Mouse (Mus musculus): ENCODE measurements at regions not wholly inside any gene's neighbourhood (a gene's known extent, or its start where the extent isn't known, plus 50 kb on each side); places are given as distances from the start of the nearest gene placed in this dataset.

DNA sequence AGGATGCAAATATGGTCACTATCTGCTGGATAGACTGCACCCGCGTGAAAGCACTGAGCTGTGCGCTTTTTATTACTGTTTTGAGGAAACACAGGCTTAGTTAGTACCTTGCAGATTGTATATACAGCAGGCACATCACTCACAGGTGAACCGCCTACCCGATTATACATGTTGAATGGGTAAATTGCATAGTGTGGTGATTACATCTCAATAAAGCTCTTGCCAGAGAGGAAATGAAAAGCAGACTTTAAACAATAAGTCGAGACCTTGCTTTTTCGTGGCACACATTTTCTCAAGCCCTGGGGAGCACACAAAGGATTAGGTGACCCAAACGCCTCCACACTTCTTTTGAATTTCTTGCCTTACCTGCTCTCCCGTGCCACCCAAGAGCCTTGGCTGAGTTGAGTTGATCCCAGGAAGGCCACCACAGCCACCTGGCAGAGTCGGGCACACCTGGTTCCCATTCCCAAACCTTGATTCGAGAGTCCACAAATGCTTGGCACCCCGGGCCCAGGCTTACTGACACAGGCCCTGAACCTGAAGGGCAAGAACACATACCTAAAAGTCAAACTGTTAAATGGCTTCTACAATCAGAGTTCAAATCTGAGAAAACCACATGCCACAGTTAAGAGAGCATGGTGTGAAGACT lies 175.4 kb upstream of the Dapk1 start:
- no peak for DNase-seq (ENCODE audit: low read depth, low spot score)

DNA sequence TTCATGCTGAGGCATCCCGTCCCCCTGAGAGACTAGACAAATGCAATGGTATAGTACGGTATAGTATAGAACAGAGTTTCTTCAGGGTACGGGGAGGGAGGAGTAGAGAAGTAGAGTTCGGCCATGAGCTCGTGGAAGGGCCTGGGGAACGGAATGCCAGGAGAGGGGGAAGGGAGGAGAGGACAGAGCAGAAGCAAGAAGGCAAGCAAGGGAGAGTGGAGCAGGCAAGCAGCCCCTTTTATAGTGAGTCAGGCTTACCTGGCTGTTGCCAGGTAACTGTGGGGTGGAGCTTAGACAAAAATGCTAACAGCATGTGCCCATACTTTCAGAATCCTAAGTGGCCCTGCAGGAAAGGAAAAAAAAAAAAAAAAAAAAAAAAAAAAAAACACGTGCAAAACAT lies 174.7 kb upstream of the Dapk1 start:
- DNase-seq (ENCODE audit: low read depth, low spot score): no peak

GRCm38 (mm10) chr13:60427755-60428385 lies 173.9 kb upstream of the Dapk1 start:
- peak; percentile 72 for DNase-seq (ENCODE audit: low read depth, low spot score)

DNA sequence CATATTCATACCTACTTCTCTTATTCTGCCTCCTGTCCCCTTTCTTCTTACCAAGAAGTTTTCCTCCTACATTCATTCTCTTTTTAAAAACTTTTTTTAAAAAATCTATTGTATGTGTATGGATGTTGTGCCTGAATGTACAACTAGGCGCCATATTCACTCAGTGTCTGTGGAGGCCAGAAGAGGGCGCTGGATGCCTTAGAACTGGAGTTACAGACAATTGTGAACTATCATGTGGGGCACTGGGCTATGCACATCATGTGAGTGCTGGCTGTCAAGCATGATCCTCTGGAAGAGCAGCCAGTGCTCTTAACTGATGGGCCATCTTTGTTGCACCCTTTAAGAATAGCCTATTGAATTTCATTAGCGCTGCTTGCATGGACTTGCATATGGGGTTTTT lies 172.6 kb upstream of the Dapk1 start:
- DNase-seq (ENCODE audit: low read depth, low spot score): no peak

DNA sequence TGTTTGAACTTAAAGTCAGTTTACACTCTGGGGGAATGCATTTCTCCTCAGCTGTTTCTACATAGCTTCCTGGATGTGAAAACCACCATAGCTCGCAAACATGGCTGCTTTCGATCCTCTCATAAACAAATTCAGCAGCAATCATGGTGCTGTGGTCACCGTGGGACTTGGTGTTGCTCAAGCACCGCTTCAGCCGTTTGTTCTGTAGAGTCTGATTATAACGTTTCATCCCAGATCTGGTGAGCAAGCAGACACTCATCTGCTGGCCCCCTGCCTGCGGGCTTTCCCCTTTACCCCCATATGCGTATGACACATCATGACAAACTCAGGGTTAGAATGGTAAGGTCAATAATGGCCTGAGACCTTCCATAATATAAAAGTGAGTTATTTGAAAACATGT lies 170.3 kb upstream of the Dapk1 start:
- no peak for DNase-seq (ENCODE audit: low read depth, low spot score)

GRCm38 (mm10) chr13:60434221-60435210 lies 167.2 kb upstream of the Dapk1 start:
- DNase-seq (ENCODE audit: low read depth, low spot score): peak; percentile 44

DNA sequence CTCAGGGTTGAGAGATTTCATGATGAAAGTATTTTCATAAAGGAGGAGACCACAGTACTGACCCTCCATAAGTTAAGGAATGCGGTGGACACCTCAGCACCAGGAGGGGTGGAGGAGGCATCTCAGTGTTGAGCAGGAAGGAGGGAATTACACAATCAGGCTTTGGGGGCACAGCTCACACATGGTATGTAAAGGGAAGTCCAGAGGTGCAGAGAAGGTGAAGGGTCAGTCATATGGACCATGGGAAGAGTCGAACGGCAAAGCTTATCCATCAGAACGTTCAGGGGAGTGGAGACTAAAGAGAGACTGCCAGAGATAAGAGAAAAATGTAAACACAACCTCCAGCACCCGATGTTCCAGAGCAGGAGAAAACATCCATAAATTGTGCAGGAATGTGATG lies 166.4 kb upstream of the Dapk1 start:
- no peak for DNase-seq (ENCODE audit: low read depth, low spot score)

- DNase-seq (ENCODE audit: low read depth, low spot score): no peak
These were observed 163.6 kb upstream of the Dapk1 start for GRCm38 (mm10) chr13:60438177-60438576.

GRCm38 (mm10) chr13:60440586-60440985 lies 161.2 kb upstream of the Dapk1 start:
- no peak for DNase-seq (ENCODE audit: low read depth, low spot score)

DNA sequence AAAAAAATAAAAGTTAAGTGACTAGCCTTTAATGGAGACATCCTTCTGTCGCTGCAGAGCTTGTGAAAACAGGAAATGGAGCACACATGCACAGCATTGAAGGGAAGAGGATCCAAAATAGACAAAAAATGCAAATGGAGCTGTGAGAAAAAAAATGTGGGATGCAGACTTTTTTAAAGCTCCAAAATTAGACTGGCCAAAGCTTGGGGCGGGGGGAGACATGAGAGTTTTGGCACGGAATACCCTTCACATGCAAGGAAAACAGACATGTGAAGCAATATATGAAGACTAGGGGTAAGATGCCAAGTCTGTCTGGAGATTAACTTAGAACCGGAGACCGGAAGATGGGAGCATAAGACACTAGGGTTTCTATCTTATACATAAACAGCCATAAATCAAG lies 156.6 kb upstream of the Dapk1 start:
- DNase-seq (ENCODE audit: low read depth, low spot score): no peak

DNA sequence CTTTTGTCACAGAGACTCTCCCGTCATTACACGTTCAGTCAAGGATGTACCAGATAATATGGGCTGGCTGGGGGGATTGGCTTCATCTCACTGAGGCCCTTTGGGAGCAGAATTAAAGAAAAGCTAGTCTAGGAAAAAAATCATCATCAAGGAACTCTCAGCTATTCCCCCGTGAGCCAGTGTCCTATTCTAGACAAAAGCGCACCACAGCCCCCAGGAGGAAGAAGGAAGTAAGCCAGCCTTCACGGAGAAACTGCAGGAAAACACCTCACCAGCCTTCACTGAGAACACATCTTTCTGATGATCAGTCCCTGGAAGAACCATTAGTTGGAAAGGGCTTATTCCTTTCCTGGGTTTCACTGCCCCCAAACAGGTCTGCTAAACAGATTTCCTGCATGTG lies 154.8 kb upstream of the Dapk1 start:
- DNase-seq (ENCODE audit: low read depth, low spot score): no peak

DNA sequence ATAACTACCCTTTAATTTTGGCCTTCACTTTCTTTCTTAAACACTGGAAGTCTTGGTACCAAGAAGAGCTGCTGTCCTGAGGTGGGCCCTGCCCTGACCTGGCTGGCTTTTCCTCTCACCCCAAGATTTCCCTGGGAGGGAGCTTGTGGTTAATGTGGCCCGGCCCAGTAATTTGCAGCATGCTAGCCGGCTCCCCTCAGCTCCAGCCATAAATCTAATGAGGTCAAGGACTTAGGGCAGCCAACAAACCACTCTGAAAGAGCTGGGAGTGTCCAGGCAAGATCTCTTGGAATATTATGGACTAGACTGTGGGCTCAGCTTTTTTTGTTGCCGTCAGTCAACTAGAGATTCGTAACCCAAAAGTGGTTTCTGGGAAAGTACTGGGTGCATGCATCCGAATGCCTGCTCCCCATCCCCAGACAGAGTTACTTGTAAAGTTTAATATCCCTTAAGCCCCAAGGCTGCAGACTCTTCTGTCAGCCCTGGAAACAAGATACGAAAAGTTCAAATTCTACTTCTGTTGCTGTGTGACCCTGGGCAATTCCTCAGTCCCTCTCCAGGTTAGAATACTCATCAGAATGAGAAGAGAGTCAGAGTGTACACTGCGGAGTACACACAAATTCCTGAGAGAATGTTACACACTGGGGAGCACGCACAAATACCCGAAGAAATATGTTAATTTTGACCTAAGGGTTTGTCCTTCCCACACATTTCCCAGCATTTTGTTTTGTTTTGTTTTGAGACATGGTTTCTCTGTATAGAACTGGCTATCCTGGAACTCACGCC lies 150.8 kb upstream of the Dapk1 start:
- DNase-seq (ENCODE audit: low read depth, low spot score): peak; percentile 56

- no peak for DNase-seq (ENCODE audit: low read depth, low spot score)
These were observed 147.8 kb upstream of the Dapk1 start for GRCm38 (mm10) chr13:60453821-60454483.

GRCm38 (mm10) chr13:60455033-60455619 lies 146.6 kb upstream of the Dapk1 start:
- DNase-seq (ENCODE audit: low read depth, low spot score): peak; percentile 55

DNA sequence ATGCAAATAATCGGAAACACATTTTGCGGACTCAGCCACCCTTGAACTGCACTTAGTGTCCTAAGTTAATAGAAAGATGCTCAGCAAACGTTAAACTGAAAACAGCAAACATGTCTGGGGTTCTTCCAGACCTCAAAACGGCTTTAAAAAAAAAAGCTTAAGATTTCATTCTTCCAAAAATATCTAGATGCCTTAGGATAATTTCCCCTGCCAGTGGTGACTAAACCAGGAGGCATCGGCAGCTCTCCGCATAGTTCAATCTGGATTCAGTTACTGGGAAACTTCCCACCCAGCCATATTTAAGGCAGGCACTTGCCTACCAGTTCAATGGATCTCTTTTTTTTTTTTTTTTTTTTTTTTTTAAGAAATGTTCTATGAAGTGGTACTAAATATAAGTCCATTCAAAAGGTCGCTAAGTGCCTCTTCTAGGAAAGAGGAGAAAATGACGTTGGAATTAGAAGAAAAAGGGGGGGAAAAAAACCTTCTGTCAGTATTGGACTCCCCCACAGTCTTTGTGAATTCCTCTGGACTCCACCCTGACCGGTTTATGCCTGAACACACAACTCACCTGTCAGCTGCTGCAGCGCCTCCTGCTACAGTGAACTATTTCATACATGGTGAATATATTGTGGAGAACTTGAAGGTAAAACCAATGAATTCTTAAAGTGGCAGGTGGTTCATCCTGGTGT lies 145.7 kb upstream of the Dapk1 start:
- no peak for DNase-seq (ENCODE audit: low read depth, low spot score)

DNA sequence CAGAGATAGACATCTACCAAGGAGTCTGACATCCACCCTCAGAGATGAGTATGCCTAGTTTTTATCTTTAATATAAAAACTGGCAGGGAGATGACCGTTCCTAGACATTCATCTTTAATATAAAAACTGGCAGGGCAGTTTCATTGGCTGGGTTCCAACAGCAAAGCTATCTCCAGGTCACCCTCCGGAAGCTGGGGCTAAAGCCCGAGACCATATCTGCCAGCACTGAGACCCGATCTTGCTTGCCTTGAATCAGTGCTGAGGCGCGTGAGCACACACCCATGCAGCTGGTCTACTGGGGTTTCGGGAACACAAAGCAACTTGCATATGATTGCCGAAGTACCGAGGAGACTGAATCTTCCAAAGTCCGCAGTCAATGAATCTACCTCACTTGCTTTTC lies 144.5 kb upstream of the Dapk1 start:
- DNase-seq (ENCODE audit: low read depth, low spot score): no peak

- DNase-seq (ENCODE audit: low read depth, low spot score): no peak
These were observed 142.7 kb upstream of the Dapk1 start for GRCm38 (mm10) chr13:60459002-60459401.

GRCm38 (mm10) chr13:60466553-60467313 lies 135.0 kb upstream of the Dapk1 start:
- no peak for DNase-seq (ENCODE audit: low read depth, low spot score)

DNA sequence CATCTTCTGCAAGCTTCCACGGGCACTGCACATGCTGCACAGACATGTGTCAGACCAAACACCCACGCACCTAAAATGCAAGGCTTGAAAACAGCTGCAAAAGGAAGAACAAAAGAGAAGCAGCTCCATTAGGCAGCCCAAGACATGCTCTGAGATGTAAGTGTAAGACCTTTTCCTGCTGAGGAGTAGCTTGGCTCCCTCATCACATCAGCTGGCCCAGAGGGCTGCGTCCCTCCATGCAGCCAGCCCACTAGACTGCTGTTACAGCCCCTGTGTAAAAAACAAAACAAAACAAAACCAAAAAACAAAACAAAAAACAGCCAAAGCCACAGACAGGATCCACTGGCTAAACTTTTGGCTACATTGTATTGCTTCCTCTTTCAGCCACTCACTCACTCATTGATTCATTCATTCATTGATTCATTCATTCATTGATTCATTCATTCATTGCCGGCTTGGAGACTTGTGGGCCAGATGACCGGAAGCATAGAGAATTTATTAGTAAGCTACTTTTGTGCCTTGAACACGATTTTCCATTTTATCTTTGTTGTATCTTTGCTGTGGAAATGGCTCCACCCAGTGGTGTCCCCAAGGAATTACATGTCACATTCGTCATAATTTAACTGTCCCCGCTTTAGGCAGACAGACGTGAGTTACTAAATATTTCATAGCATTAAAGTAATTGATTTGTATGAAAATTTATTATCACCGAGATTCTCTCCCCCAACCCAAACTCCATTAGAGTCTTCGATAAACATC lies 133.7 kb upstream of the Dapk1 start:
- peak; percentile 61 for DNase-seq (ENCODE audit: low read depth, low spot score)
